Mouse (Mus musculus) liver, embryonic 11.5 days (tissue): ENCODE measurements around the gene Wars. TPM values are rescaled to one million over a fixed set of nuclear protein-coding genes. Genes with fewer than 3 reads are reported as not detected.

Experiments used
- ATAC-seq: fragments of 200-750 bp; cut with Nextera tagmentation; replicated peaks from 2 replicates; pipeline ENCODE4 v1.8.0; 2017; ENCODE audit warnings: moderate number of reproducible peaks, mild to moderate bottlenecking, moderate TSS enrichment, moderate library complexity; ENCODE audit not compliant: low FRiP score
- DNase-seq: peaks from one replicate; pipeline ENCODE4 v3.0.0-alpha.2; 2017; ENCODE audit warnings: low spot score
- H3K27ac ChIP-seq: fragments of 300-500 bp; sonication (generic); 2 replicates; pipeline ENCODE4 v1.5.1; 2014; ENCODE audit warnings: mild to moderate bottlenecking, low read depth, low read length, control low read depth
- H3K27me3 ChIP-seq: fragments of 300-500 bp; sonication (generic); replicated peaks from 2 replicates; pipeline ENCODE4 v1.6.1; 2014; ENCODE audit warnings: low read length, mixed read lengths; ENCODE audit not compliant: control insufficient read depth, insufficient read depth
- H3K36me3 ChIP-seq: fragments of 300-500 bp; sonication (generic); 2 replicates; pipeline ENCODE4 v1.6.1; 2014; ENCODE audit warnings: mild to moderate bottlenecking, low read length, moderate library complexity, mixed read lengths; ENCODE audit not compliant: control insufficient read depth, insufficient read depth
- H3K4me1 ChIP-seq: fragments of 300-500 bp; sonication (generic); replicated peaks from 2 replicates; pipeline ENCODE4 v1.6.1; 2014; ENCODE audit warnings: low read length, mixed read lengths; ENCODE audit not compliant: control insufficient read depth, insufficient read depth
- H3K4me2 ChIP-seq: fragments of 300-500 bp; sonication (generic); 2 replicates; pipeline ENCODE4 v1.6.1; 2014; ENCODE audit warnings: mild to moderate bottlenecking, control low read depth, moderate library complexity
- H3K4me3 ChIP-seq: fragments of 300-500 bp; sonication (generic); 2 replicates; pipeline ENCODE4 v1.5.1; 2014; ENCODE audit warnings: low read depth, low read length, control low read depth
- H3K9ac ChIP-seq: fragments of 300-500 bp; sonication (generic); 2 replicates; pipeline ENCODE4 v1.6.1; 2014; ENCODE audit warnings: low read depth, low read length, control low read depth
- H3K9me3 ChIP-seq: fragments of 300-500 bp; sonication (generic); 2 replicates; pipeline ENCODE4 v1.6.1; 2016; ENCODE audit warnings: low read length, inconsistent platforms, mixed read lengths; ENCODE audit not compliant: control insufficient read depth
- WGBS: fragments of 180-500 bp; shearing (Covaris S2); extraction: QIAGEN DNeasy Blood & Tissue Kit; methylation state at CpG from one replicate; pipeline ENCODE4 v1.1.7; 2014; 5-methylcytosine and 5-hydroxymethylcytosine counted together
- polyA plus RNA-seq: library from polyadenylated mRNA; unstranded; fragments of >200 nt; fragmentation: Nextera tagmentation; extraction: Ambion mirVana; gene quantifications from 2 replicates; pipeline ENCODE4 v1.2.1, GENCODE M21; 2014

The Wars gene
- polyA plus RNA-seq, 1 experiment from 2014 or later, result 90.8 TPM

DNA sequence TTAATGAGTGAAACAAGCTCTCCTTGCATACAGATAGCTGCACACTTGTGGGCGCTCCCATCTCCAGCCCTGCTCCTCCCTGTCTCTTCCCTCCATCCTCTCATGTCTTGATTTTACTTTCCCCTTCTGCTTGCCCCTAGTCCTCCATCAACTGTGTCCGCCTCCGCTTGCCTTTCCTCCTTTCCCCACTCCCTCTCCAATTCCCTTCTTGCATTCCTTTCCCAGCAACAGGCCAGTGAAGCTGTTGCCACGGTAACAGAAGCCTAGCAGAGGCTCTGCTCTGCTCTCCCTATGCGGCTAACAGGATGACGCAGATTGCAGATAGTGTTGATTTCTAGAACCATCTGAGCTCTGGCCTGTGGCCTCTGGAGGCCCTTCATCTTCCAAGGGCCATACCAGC, 21.9 kb upstream of the Wars start:
- no peak overlapping the region for H3K4me2 ChIP-seq
- no peak for DNase-seq
- H3K27me3 ChIP-seq, result no peaks in the 10 kb centered on the region
- H3K27ac ChIP-seq, result no peak overlapping the region
- ATAC-seq, result no peak
- no peaks in the 10 kb centered on the region for H3K9me3 ChIP-seq
- 45% methylated on average over 6 of the region's 6 CpGs for WGBS
- no peak overlapping the region for H3K4me3 ChIP-seq
- H3K36me3 ChIP-seq, result no peaks in the 10 kb centered on the region
- H3K9ac ChIP-seq, result no peak overlapping the region
- H3K4me1 ChIP-seq, result no peaks in the 10 kb centered on the region; the same call in 1 of the 2 replicates

DNA sequence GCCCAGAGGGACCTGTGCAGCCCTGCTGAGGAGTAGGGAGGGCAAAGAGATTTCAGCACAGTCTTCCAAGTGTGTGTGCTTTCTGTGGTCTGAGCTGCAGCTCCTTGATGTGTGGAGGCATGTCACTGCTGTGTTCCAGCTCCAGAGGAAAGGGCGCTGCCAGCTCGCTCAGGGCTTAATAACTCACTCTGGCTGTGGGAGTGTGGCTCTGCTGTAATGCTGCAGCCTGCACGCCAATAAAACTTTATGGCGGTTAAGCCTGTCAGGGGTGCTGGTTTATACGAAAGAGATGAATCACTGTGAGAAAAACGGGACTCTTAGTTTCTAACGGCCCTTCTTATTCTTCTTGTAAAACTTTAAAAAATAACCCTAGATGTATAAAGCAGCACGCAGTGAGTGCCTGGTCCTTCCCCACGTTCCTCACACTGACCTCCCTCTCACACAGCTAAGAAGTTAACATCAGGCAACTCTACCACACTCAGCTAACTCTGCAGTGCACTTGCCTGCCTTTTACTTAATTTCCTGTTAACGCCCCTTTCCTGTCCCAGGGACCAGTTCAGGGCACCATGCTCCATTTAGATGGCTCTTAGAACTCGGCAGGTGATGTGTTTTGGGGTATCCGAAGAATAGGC, 20.9 kb upstream of the Wars start:
- Histone ChIP-seq H3K4me3 (no peak overlapping the region), H3K9ac (no peak overlapping the region), H3K27ac (no peak overlapping the region), H3K4me1 (no peaks in the 10 kb centered on the region; the same call in 1 of the 2 replicates), H3K36me3 (no peaks in the 10 kb centered on the region), H3K4me2 (no peak overlapping the region), H3K27me3 (no peaks in the 10 kb centered on the region), H3K9me3 (no peaks in the 10 kb centered on the region)
- WGBS, result 66% methylated on average over 12 of the region's 12 CpGs
- no peak for DNase-seq
- no peak for ATAC-seq

DNA sequence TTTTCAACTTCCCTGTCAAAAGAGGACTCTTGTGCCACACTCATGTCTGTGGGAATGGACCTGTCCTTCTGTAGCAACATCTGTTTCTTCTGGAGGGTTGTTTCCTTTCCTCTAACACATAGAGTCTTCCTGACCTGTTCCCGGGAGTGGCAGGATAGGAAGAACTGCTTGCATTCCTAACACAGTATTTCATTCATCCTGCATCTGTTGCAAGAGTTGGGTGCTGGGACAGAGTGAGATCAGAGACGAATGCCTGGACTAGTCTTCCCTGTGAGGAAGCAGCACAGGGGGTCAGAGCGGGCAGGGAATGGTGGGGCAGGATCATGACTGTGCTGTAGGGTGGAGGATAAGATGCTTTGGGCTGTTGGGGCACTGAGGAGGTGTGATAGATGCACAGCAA, 20.2 kb upstream of the Wars start:
- no peak overlapping the region for H3K27ac ChIP-seq
- 76% methylated on average over 3 of the region's 3 CpGs for WGBS
- no peaks in the 10 kb centered on the region for H3K9me3 ChIP-seq
- no peak overlapping the region for H3K4me3 ChIP-seq
- no peak overlapping the region for H3K4me2 ChIP-seq
- ATAC-seq, result no peak
- no peaks in the 10 kb centered on the region for H3K27me3 ChIP-seq
- DNase-seq, result no peak
- no peaks in the 10 kb centered on the region for H3K36me3 ChIP-seq
- no peak overlapping the region for H3K9ac ChIP-seq
- H3K4me1 ChIP-seq, result no peaks in the 10 kb centered on the region; the same call in 1 of the 2 replicates

DNA sequence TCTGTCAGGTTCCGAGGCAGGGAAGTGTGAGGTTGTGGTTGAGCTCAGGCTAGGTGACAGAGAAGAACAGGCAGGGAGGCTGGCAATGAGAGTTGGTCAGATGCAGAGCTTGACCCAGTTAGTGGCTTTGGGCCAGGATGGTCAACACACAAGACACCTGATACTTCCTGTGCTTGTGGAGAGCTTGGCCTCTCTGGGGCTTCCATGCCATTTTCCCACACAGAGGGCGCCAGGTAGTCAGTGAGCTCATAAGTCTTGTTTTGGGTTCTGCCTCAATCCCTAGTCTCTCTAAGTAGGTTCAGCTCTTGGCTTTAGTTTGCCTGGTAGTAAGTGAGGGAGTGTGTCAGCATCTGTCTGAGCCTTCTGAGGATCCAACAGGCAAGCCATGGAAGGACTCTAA, 18.5 kb upstream of the Wars start:
- Histone ChIP-seq H3K4me1 (no peaks in the 10 kb centered on the region; the same call in 1 of the 2 replicates), H3K9ac (no peak overlapping the region), H3K27ac (no peak overlapping the region), H3K36me3 (no peaks in the 10 kb centered on the region), H3K27me3 (no peaks in the 10 kb centered on the region), H3K4me3 (no peak overlapping the region), H3K4me2 (no peak overlapping the region), H3K9me3 (no peaks in the 10 kb centered on the region)
- ATAC-seq (no peak), DNase-seq (no peak)
- 83% methylated on average over 2 of the region's 2 CpGs for WGBS

DNA sequence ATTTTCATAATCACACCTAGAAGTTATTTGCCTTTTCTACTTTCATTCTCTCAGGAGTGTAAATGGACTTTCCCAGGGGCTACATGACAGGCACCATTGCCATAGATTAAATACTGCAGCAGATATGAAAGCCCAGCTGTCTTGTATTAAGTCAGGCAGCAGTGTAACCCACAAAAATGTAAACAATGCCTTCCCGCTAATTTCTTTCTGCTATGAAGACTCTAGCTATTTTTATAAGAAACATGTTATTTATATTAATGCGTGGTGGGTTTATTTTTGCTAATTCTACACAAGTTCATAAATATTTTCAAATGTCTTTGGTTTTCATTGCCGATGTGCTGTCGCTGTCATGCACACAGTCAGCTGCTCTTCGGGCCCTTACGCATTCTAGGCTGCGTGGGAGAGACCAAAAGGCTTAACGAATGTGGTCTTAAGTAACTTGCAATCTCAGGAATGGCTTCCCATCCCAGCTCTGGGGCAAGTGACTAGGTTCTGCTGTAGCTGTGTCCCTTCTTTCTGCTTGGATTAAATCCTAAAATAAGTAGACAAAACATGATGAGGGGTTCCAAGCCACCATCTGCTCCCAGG, 16.0 kb upstream of the Wars start:
- DNase-seq (no peak), ATAC-seq (no peak)
- no peaks in the 10 kb centered on the region for H3K27me3 ChIP-seq
- no peak overlapping the region for H3K4me3 ChIP-seq
- H3K9ac ChIP-seq, result no peak overlapping the region
- H3K4me1 ChIP-seq, result no peaks in the 10 kb centered on the region; the same call in 1 of the 2 replicates
- no peaks in the 10 kb centered on the region for H3K36me3 ChIP-seq
- H3K4me2 ChIP-seq, result no peak overlapping the region
- H3K9me3 ChIP-seq, result no peaks in the 10 kb centered on the region
- H3K27ac ChIP-seq, result no peak overlapping the region
- WGBS, result 84% methylated on average over 8 of the region's 8 CpGs

DNA sequence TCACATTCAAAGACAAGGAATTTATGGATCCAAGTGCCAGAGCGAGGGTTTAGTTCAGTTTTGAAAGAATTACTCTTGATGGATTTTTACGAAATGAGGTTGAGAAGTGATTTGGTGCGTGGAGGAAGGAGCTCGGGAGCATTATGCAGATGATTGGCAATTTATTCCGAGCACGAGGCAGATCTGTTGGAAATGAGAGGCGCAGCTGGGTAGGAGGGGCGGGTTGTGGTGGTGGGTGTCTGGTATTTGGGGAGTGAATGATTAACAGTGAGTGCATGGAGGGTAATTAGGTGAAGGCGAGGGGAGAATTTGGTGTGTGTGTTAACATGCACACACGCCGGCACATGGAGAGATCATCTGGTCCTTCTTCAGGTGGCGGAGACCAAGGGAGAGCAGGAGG, 12.4 kb upstream of the Wars start:
- Histone ChIP-seq H3K27me3 (no peaks in the 10 kb centered on the region), H3K4me3 (no peak overlapping the region), H3K9me3 (no peaks in the 10 kb centered on the region), H3K4me1 (no peaks in the 10 kb centered on the region), H3K36me3 (no peaks in the 10 kb centered on the region), H3K27ac (no peak overlapping the region), H3K4me2 (no peak overlapping the region), H3K9ac (no peak overlapping the region)
- no peak for ATAC-seq
- 80% methylated on average over 12 of the region's 12 CpGs for WGBS
- DNase-seq, result no peak

DNA sequence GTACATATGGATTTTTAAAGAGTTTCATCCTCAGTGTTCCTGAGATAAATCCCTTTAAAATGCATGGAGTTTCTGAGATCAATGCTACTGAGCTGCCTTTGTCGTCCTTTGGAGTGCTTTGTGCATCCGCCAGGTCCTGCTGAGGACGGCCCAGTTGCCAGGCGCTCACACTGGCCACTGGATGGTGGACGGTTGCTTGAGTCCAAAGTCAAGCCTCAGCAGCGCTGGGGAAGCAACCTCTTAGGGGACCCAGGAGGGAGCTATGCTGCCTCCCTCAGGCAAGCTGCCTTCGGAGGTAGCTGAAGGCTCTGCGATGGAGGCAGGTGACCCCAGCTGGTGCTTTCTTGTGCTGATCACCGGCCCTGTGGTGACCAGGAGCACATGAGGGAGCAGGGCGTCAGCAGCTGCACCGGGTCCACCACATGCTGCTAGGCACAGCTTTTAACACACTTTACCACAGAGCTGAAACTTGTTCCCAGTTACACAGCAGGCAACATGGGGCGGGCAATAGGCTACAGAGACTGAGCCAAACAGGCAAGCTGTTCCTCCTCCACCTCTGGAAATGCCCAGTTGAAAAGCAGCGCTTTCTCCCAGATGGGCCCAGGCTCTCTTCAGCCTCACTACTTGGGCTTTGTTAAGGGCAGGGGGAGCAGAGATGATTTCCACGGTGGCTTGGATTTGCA, 11.8 kb upstream of the Wars start:
- no peak for ATAC-seq
- WGBS, result 67% methylated on average over 14 of the region's 14 CpGs
- Histone ChIP-seq H3K4me1 (no peaks in the 10 kb centered on the region), H3K36me3 (no peaks in the 10 kb centered on the region), H3K4me2 (no peak overlapping the region), H3K27ac (no peak overlapping the region), H3K9me3 (no peaks in the 10 kb centered on the region), H3K27me3 (no peaks in the 10 kb centered on the region), H3K9ac (no peak overlapping the region), H3K4me3 (no peak overlapping the region)
- no peak for DNase-seq

DNA sequence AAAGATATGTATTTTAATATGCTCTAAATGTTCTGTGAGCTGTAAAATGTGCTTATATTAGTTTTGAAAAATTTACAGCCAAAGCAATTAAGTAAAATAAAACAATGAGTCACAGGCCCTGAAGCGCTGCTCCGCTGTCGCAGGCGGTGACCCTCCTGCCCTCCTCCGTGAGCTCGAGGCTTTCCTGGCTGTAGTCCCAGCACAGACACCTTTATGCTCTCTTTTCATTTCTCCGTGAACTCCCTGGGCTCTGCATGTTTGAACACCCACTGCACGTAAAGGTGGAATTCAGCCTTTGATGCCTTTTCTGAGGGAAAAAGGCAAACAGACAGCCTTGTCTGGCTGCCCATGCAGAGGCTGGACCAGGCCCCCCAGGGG, 10.3 kb upstream of the Wars start:
- no peak for ATAC-seq
- Histone ChIP-seq H3K4me2 (no peak overlapping the region), H3K27me3 (no peaks in the 10 kb centered on the region), H3K27ac (no peak overlapping the region; the same call in 1 of the 2 replicates), H3K4me3 (no peak overlapping the region), H3K9ac (no peak overlapping the region), H3K36me3 (no peaks in the 10 kb centered on the region), H3K9me3 (no peaks in the 10 kb centered on the region), H3K4me1 (no peaks in the 10 kb centered on the region)
- no peak for DNase-seq
- 83% methylated on average over 8 of the region's 8 CpGs for WGBS
